Mouse (Mus musculus): ENCODE measurements at regions not wholly inside any gene's neighbourhood (a gene's known extent, or its start where the extent isn't known, plus 50 kb on each side); places are given as distances from the start of the nearest gene placed in this dataset.
"Not testable (repeated sequence)": the region's sequence is repeated elsewhere in the genome, so short reads cannot be mapped to it uniquely, and the experiment has no call there.

- DNase-seq (ENCODE audit: extremely low read depth, low read depth) = no peak
Measured at GRCm38 (mm10) chr3:152040751-152041150, 125.3 kb downstream of the Gipc2 start.

- not testable (repeated sequence) for DNase-seq (ENCODE audit: extremely low read depth, low read depth)
Measured at GRCm38 (mm10) chr3:152036819-152037218, 129.2 kb downstream of the Gipc2 start.

GRCm38 (mm10) chr3:152035416-152035815 lies 130.6 kb downstream of the Gipc2 start:
- no peak for DNase-seq (ENCODE audit: extremely low read depth, low read depth)

- no peak for DNase-seq (ENCODE audit: extremely low read depth, low read depth)
Measured at GRCm38 (mm10) chr3:152034686-152035085, 131.3 kb downstream of the Gipc2 start.

GRCm38 (mm10) chr3:152034221-152034620 lies 131.8 kb downstream of the Gipc2 start:
- no peak for DNase-seq (ENCODE audit: extremely low read depth, low read depth)

- no peak for DNase-seq (ENCODE audit: extremely low read depth, low read depth)
Measured at GRCm38 (mm10) chr3:152032663-152033318, 133.2 kb downstream of the Gipc2 start.

GRCm38 (mm10) chr3:152028695-152029094 lies 137.3 kb downstream of the Gipc2 start:
- DNase-seq (ENCODE audit: extremely low read depth, low read depth) = no peak

GRCm38 (mm10) chr3:152026034-152026433 lies 140.0 kb downstream of the Gipc2 start:
- DNase-seq (ENCODE audit: extremely low read depth, low read depth) = no peak

- DNase-seq (ENCODE audit: extremely low read depth, low read depth) = no peak
Measured at GRCm38 (mm10) chr3:152025122-152025521, 140.9 kb downstream of the Gipc2 start.

GRCm38 (mm10) chr3:152006747-152007146 lies 159.3 kb downstream of the Gipc2 start:
- DNase-seq (ENCODE audit: extremely low read depth, low read depth) = no peak

GRCm38 (mm10) chr3:152005366-152006025 lies 160.5 kb downstream of the Gipc2 start:
- DNase-seq (ENCODE audit: extremely low read depth, low read depth) = no peak

GRCm38 (mm10) chr3:152004411-152004955 lies 161.5 kb downstream of the Gipc2 start:
- DNase-seq (ENCODE audit: extremely low read depth, low read depth) = no peak

- no peak for DNase-seq (ENCODE audit: extremely low read depth, low read depth)
Measured at GRCm38 (mm10) chr3:151997534-151998107, 160.2 kb upstream of the Ptgfr start.

- no peak for DNase-seq (ENCODE audit: extremely low read depth, low read depth)
Measured at GRCm38 (mm10) chr3:151997111-151997510, 159.7 kb upstream of the Ptgfr start.

- no peak for DNase-seq (ENCODE audit: extremely low read depth, low read depth)
Measured at GRCm38 (mm10) chr3:151988221-151988620, 150.8 kb upstream of the Ptgfr start.

- DNase-seq (ENCODE audit: extremely low read depth, low read depth) = no peak
Measured at GRCm38 (mm10) chr3:151978136-151978535, 140.7 kb upstream of the Ptgfr start.

- DNase-seq (ENCODE audit: extremely low read depth, low read depth) = no peak
Measured at GRCm38 (mm10) chr3:151977651-151978050, 140.2 kb upstream of the Ptgfr start.

- DNase-seq (ENCODE audit: extremely low read depth, low read depth) = no peak
Measured at GRCm38 (mm10) chr3:151949865-151950264, 112.4 kb upstream of the Ptgfr start.

- DNase-seq (ENCODE audit: extremely low read depth, low read depth) = no peak
Measured at GRCm38 (mm10) chr3:151948015-151948645, 110.7 kb upstream of the Ptgfr start.

GRCm38 (mm10) chr3:151945916-151946315 lies 108.5 kb upstream of the Ptgfr start:
- DNase-seq (ENCODE audit: extremely low read depth, low read depth) = no peak

GRCm38 (mm10) chr3:151943542-151943941 lies 106.1 kb upstream of the Ptgfr start:
- DNase-seq (ENCODE audit: extremely low read depth, low read depth) = no peak

- no peak for DNase-seq (ENCODE audit: extremely low read depth, low read depth)
Measured at GRCm38 (mm10) chr3:151938472-151939029, 101.1 kb upstream of the Ptgfr start.
